Mouse (Mus musculus): ENCODE measurements at regions not wholly inside any gene's neighbourhood (a gene's known extent, or its start where the extent isn't known, plus 50 kb on each side); places are given as distances from the start of the nearest gene placed in this dataset.

- in situ Hi-C loops (cut with MboI, MseI): no loop called here
These were observed 469.3 kb upstream of the Trpc7 start for GRCm38 (mm10) chr13:57365096-57365495.

DNA sequence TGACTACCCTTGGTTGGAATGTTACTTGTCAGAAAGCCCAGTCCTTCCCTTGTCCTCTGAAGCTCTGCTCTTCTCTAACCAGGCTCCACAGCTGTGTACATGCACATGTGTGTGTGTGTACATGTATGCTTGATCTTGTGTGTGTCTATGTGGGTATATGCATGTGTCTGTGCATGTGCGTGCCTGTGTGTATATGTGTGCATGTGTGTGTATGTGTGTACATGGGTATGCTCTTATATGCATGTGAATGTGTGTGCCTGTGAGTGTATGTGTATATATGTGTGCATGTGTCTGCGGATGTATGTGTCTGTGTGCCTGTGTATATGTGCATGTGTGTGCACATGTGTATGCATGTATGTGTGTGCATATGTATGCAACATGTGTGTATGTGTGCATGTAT lies 468.6 kb upstream of the Trpc7 start:
- in situ Hi-C loops (cut with MboI, MseI): no loop called here

DNA sequence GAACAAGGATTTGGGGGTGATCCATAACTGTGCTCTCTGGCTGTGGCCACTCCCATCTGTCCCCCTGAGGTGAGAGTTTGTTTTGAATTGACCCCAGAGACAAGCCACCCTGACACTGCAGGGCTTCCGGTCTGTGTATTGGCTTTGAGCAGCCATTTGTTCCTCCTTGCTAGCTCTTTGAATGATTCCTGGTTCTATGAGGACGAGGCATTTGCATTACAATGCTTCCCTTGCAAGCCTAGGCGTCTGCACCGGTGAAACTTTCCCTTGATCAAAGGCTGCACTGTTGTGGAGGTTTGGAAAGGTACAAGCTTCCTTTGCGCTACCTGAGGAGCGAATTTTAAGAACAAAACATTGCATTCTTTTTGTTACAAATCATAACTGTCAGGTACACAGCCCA lies 466.8 kb upstream of the Trpc7 start:
- in situ Hi-C loops (cut with MboI, MseI): no loop called here

DNA sequence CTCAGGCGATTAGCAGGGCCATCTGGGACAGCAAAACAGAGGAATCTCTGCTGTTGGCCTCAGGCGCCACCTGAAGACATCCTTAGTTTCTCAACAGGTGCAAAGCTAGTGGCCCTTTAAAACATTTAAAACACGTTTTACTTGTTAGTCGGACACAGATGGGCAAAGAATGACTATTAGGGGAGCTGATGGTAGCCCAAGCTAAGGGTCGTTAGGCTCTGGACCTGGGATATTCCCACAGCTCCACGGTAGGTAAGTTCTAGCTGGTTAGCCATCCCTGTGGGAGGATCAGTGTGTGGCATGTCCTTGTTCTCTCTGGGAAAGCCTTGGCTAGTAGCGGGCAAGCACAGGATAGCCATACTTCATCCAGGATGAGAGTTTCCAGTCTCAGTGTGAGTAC lies 465.5 kb upstream of the Trpc7 start:
- in situ Hi-C loops (cut with MboI, MseI): no loop called here

- in situ Hi-C loops (cut with MboI, MseI): no loop called here
These were observed 458.8 kb upstream of the Trpc7 start for GRCm38 (mm10) chr13:57354606-57355005.

DNA sequence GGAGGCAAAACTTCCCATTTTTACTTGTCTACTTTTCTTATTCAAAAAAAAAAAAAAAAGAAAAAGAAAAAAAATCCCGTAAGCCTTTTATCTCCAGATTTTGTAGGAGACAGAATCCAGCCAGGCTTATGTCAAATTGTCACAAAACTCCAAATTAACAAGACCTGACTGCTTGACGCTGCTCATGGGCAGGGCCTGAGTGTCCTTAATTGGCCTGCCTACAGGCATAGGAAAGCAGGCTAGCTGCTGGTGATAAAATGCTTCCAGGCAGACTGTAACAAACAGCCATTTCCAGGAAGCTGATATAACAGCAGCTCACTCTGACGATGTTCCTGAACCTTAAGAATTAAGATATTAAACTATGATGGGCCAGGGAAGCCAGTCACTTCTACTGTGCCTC lies 458.2 kb upstream of the Trpc7 start:
- in situ Hi-C loops (cut with MboI, MseI): no loop called here

DNA sequence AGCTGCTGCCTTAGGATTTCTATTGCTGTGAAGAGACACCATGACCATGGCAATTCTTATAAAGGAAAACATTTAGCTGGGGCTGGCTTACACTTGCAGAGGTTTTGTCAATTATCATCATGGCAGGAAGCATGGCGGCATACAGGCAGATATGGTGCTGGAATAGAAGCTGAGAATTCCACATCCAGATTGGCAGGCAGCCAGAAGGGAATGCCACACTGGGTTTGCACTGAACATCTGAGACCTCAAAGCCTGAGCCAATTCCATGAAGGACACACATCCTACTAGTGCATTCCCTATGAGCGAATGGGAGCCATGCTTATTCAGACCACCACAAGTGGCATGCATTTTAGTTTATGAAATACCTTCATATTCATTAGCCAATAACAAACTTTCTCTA lies 455.0 kb upstream of the Trpc7 start:
- in situ Hi-C loops (cut with MboI, MseI): no loop called here

GRCm38 (mm10) chr13:57338676-57339075 lies 442.9 kb upstream of the Trpc7 start:
- in situ Hi-C loops (cut with MboI, MseI): no loop called here

DNA sequence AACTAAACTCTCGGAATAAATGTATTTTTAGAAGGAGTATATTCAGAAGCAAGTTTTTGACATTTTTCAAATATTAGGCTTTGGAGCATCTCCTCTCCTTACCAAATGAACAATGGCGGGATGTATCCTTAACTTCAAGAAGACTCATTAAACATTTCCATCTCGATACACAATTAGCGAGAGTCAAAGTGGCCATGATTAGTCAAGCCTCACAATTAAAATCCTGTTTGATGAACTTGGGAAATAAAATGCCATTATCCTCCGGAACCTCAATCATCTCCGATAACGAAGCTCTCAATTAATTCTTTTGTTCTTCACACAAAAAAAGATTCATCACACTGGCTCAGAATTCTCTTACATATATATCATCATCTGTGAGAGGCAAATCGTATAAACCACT lies 440.8 kb upstream of the Trpc7 start:
- in situ Hi-C loops (cut with MboI, MseI): no loop called here

DNA sequence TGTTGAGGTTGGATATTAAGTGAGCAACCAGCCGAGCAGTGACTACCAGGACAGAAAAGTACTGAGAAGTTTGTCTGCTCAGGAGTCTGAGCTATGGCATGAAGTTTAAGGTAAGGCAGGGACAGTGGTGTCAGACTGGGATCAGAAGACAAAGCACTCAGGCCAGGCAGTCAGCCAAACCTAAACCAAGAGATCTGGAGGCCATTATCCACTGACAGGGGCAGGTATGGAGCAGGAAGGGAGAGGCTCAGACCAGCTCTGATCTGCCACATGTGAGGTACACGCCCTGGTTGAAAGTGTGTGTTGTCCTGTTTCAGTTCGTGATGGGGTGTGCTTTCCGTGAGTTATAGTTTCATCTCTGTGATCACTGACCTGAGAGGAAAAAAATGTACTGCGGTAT lies 437.2 kb upstream of the Trpc7 start:
- in situ Hi-C loops (cut with MboI, MseI): no loop called here

GRCm38 (mm10) chr13:57331868-57332267 lies 436.1 kb upstream of the Trpc7 start:
- in situ Hi-C loops (cut with MboI, MseI): no loop called here

- in situ Hi-C loops (cut with MboI, MseI): no loop called here
These were observed 429.6 kb upstream of the Trpc7 start for GRCm38 (mm10) chr13:57325306-57325925.

GRCm38 (mm10) chr13:57316211-57317005 lies 420.6 kb upstream of the Trpc7 start:
- in situ Hi-C loops (cut with MboI, MseI): no loop called here

GRCm38 (mm10) chr13:57314512-57314911 lies 418.7 kb upstream of the Trpc7 start:
- in situ Hi-C loops (cut with MboI, MseI): no loop called here

DNA sequence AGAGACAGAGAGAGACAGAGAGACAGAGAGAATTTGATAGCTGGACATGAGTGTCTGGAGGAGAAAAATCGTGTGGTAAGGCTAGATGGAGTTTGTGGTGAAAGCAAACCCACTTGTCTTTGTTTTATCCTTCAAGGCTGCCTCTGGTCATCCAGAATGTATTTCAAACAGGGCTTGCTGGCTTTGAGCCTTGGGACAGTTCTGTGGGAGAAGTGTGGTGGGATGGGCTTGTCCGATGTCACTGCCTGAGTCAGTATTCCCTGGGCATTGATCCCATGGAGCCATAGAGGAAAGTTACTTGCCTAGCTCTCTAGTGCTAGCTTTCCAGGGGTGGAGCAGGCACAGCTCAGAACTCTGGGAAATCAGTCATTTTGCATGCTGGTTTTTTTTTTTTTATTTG lies 417.9 kb upstream of the Trpc7 start:
- in situ Hi-C loops (cut with MboI, MseI): no loop called here

DNA sequence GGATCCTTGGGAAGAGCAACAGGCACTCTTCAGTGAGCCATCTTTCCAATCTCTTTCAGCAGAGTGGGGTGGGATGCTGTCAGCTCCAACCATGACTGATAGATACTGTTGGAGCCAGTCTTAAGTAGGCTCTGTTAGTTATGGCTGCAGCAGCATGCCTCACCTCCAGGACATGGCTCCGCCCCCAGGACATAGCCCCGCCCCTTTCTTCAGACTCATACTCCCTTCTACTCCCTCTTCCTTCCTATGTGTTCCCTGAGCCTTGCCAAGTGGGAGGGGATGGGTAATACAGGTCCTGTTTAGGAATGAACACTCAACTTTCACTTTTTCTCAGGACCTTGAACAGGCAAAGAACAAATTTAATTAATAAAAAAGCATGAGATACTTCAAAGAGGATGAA lies 415.4 kb upstream of the Trpc7 start:
- in situ Hi-C loops (cut with MboI, MseI): no loop called here

GRCm38 (mm10) chr13:57309618-57310017 lies 413.8 kb upstream of the Trpc7 start:
- in situ Hi-C loops (cut with MboI, MseI): no loop called here

- in situ Hi-C loops (cut with MboI, MseI): no loop called here
These were observed 412.4 kb upstream of the Trpc7 start for GRCm38 (mm10) chr13:57307971-57308903.

DNA sequence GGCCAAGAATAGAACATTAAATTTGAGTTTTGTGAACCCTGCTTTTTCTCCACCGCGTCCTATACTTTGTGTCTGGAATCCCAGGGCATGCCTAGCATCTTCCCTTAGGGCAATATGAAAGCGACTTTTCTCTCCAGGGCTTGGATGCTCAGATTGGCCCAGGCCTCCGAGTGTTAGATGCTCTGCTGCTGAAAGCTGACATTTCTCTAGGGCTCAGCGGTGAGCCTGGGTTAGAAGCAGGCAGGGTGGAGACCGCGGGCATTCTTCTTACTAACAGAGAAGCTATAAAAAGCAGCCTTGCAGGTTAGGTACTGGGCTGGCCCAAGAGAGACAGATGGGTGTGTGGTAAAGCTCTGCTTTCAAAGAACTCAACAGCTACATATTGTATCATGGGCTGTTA lies 409.8 kb upstream of the Trpc7 start:
- in situ Hi-C loops (cut with MboI, MseI): no loop called here

- in situ Hi-C loops (cut with MboI, MseI): no loop called here
These were observed 408.0 kb upstream of the Trpc7 start for GRCm38 (mm10) chr13:57303805-57304204.

GRCm38 (mm10) chr13:57291737-57292490 lies 396.1 kb upstream of the Trpc7 start:
- in situ Hi-C loops (cut with MboI, MseI): no loop called here

DNA sequence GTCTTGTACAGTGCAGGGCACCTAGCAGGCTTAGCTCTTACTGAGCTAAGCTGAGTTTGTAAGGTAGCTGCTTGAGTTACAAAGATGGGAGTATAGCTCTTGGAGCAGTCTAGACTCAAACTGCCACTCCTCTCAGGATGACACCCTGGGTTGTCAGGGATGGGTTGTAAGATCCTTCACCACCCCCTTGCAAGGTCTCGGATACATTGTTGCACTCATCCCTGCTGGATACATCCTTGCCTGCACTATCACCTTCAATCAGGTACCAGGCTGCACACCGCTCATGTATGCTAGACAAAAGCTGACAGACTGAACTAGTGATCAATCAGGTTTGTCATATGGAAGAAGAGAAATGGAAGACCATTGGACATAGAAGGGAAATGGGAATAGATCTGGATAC lies 390.4 kb upstream of the Trpc7 start:
- in situ Hi-C loops (cut with MboI, MseI): no loop called here

Measured in T-helper 1 cell (primary cell).